Mouse (Mus musculus) limb, embryonic 11.5 days (tissue): ENCODE measurements around the gene Inpp5k. TPM values are rescaled to one million over a fixed set of nuclear protein-coding genes. Genes with fewer than 3 reads are reported as not detected.
"Not testable (repeated sequence)": the region's sequence is repeated elsewhere in the genome, so short reads cannot be mapped to it uniquely, and the experiment has no call there.

Experiments used
- ATAC-seq: fragments of 200-750 bp; cut with Nextera tagmentation; 2 replicates; pipeline ENCODE4 v1.8.0; 2017; ENCODE audit warnings: low read depth; ENCODE audit not compliant: insufficient number of reproducible peaks, low FRiP score, low TSS enrichment
- DNase-seq: peaks from one replicate; pipeline ENCODE4 v3.0.0-alpha.2; 2015; ENCODE audit warnings: low spot score
- H3K27ac ChIP-seq: fragments of 300-500 bp; sonication (generic); replicated peaks from 2 replicates; pipeline ENCODE4 v1.5.1; 2014; ENCODE audit warnings: low read depth, mild to moderate bottlenecking, low read length
- H3K27me3 ChIP-seq: fragments of 300-500 bp; sonication (generic); 2 replicates; pipeline ENCODE4 v1.6.1; 2014; ENCODE audit warnings: mild to moderate bottlenecking, low read length, mixed read lengths; ENCODE audit not compliant: control insufficient read depth, insufficient read depth
- H3K36me3 ChIP-seq: fragments of 300-500 bp; sonication (generic); 2 replicates; pipeline ENCODE4 v1.6.1; 2014; ENCODE audit warnings: mild to moderate bottlenecking, low read length, moderate library complexity, mixed read lengths; ENCODE audit not compliant: control insufficient read depth, insufficient read depth
- H3K4me1 ChIP-seq: fragments of 300-500 bp; sonication (generic); 2 replicates; pipeline ENCODE4 v1.6.1; 2014; ENCODE audit warnings: low read length, mixed read lengths; ENCODE audit not compliant: control insufficient read depth, insufficient read depth
- H3K4me2 ChIP-seq: fragments of 300-500 bp; sonication (generic); 2 replicates; pipeline ENCODE4 v1.6.1; 2014; ENCODE audit warnings: low read depth, mild to moderate bottlenecking, moderate library complexity; ENCODE audit not compliant: severe bottlenecking
- H3K4me3 ChIP-seq: fragments of 300-500 bp; sonication (generic); 2 replicates; pipeline ENCODE4 v1.5.1; 2014; ENCODE audit warnings: low read depth, low read length
- H3K9ac ChIP-seq: fragments of 300-500 bp; sonication (generic); 2 replicates; pipeline ENCODE4 v1.6.1; 2014; ENCODE audit warnings: mild to moderate bottlenecking, low read length
- H3K9me3 ChIP-seq: fragments of 300-500 bp; sonication (generic); 2 replicates; pipeline ENCODE4 v1.6.1; 2016; ENCODE audit warnings: low read length; ENCODE audit not compliant: control insufficient read depth
- WGBS: fragments of 180-500 bp; shearing (Covaris S2); extraction: QIAGEN DNeasy Blood & Tissue Kit; methylation state at CpG from one replicate; pipeline ENCODE4 v1.1.7; 2014; 5-methylcytosine and 5-hydroxymethylcytosine counted together
- polyA plus RNA-seq: library from polyadenylated mRNA; unstranded; fragments of >200 nt; fragmentation: Nextera tagmentation; extraction: Ambion mirVana; gene quantifications from 2 replicates; pipeline ENCODE4 v1.2.1, GENCODE M21; 2014

Inpp5k gene
- polyA plus RNA-seq, 1 experiment from 2014 or later: 18.5 TPM

GRCm38 (mm10) chr11:75592612-75593011 lies 38.2 kb upstream of the Inpp5k start:
- no peak overlapping the region for H3K9ac ChIP-seq
- H3K4me1 ChIP-seq: peaks cover 12% of the 10 kb centered on the region
- peaks cover 2% of the 10 kb centered on the region; the same call in 1 of the 2 replicates for H3K36me3 ChIP-seq
- no peak overlapping the region for H3K4me3 ChIP-seq
- no peak overlapping the region for H3K4me2 ChIP-seq
- 83% methylated on average over 5 of the region's 5 CpGs for WGBS
- H3K9me3 ChIP-seq: no peaks in the 10 kb centered on the region
- H3K27ac ChIP-seq: no peak overlapping the region
- H3K27me3 ChIP-seq: no peaks in the 10 kb centered on the region
- DNase-seq (no peak), ATAC-seq (no peak)

GRCm38 (mm10) chr11:75594431-75594830 lies 36.4 kb upstream of the Inpp5k start:
- WGBS: 84% methylated on average over 9 of the region's 9 CpGs

GRCm38 (mm10) chr11:75595404-75595803 lies 35.4 kb upstream of the Inpp5k start:
- no peak for DNase-seq
- Histone ChIP-seq H3K36me3 (peaks cover 4% of the 10 kb centered on the region), H3K4me3 (no peak overlapping the region), H3K9me3 (no peaks in the 10 kb centered on the region), H3K9ac (no peak overlapping the region), H3K4me2 (no peak overlapping the region), H3K27ac (no peak overlapping the region), H3K4me1 (no peaks in the 10 kb centered on the region), H3K27me3 (no peaks in the 10 kb centered on the region)
- ATAC-seq: no peak
- 84% methylated on average over 2 of the region's 2 CpGs for WGBS

More at GRCm38 (mm10) chr11:75594431-75594830, 36.4 kb upstream of the Inpp5k start:
- ATAC-seq: no peak
- DNase-seq: no peak
- H3K4me1 ChIP-seq: 0 out of 2 replicates have a peak, but pooled peaks cover 2% of the 10 kb centered on the region
- H3K9me3 ChIP-seq: no peaks in the 10 kb centered on the region
- no peak overlapping the region for H3K9ac ChIP-seq
- no peak overlapping the region for H3K27ac ChIP-seq
- no peaks in the 10 kb centered on the region for H3K27me3 ChIP-seq
- no peak overlapping the region for H3K4me2 ChIP-seq
- H3K36me3 ChIP-seq: peaks cover 4% of the 10 kb centered on the region
- H3K4me3 ChIP-seq: no peak overlapping the region

GRCm38 (mm10) chr11:75595816-75596215 lies 35.0 kb upstream of the Inpp5k start:
- Histone ChIP-seq H3K4me2 (no peak overlapping the region), H3K36me3 (peaks cover 8% of the 10 kb centered on the region), H3K9me3 (no peaks in the 10 kb centered on the region), H3K27me3 (no peaks in the 10 kb centered on the region), H3K27ac (no peak overlapping the region), H3K4me3 (no peak overlapping the region), H3K4me1 (no peaks in the 10 kb centered on the region), H3K9ac (no peak overlapping the region)
- 88% methylated on average over 7 of the region's 7 CpGs for WGBS
- ATAC-seq (no peak), DNase-seq (no peak)

GRCm38 (mm10) chr11:75596726-75597255 lies 34.0 kb upstream of the Inpp5k start:
- H3K4me3 ChIP-seq: no peak overlapping the region
- no peak overlapping the region for H3K9ac ChIP-seq
- H3K27ac ChIP-seq: no peak overlapping the region
- H3K9me3 ChIP-seq: no peaks in the 10 kb centered on the region
- 85% methylated on average over 3 of the region's 3 CpGs for WGBS
- ATAC-seq (no peak), DNase-seq (no peak)
- H3K4me2 ChIP-seq: no peak overlapping the region
- peaks cover 12% of the 10 kb centered on the region for H3K36me3 ChIP-seq
- H3K27me3 ChIP-seq: no peaks in the 10 kb centered on the region
- no peaks in the 10 kb centered on the region for H3K4me1 ChIP-seq

- Histone ChIP-seq H3K9ac (no peak overlapping the region), H3K27me3 (no peaks in the 10 kb centered on the region), H3K4me1 (no peaks in the 10 kb centered on the region), H3K9me3 (no peaks in the 10 kb centered on the region), H3K4me3 (no peak overlapping the region), H3K4me2 (no peak overlapping the region), H3K27ac (no peak overlapping the region), H3K36me3 (peaks cover 12% of the 10 kb centered on the region)
- ATAC-seq: no peak
- no peak for DNase-seq
- 95% methylated on average over 6 of the region's 6 CpGs for WGBS
Observed at GRCm38 (mm10) chr11:75598004-75598403, 32.8 kb upstream of the Inpp5k start.

GRCm38 (mm10) chr11:75599802-75600201 lies 31.0 kb upstream of the Inpp5k start:
- not testable (repeated sequence) for DNase-seq, H3K9me3 ChIP-seq, ATAC-seq, H3K4me1 ChIP-seq, H3K4me2 ChIP-seq, H3K9ac ChIP-seq, H3K4me3 ChIP-seq, H3K27me3 ChIP-seq, H3K36me3 ChIP-seq, H3K27ac ChIP-seq
- 93% methylated on average over 16 of the region's 17 CpGs for WGBS

- H3K4me1 ChIP-seq: no peaks in the 10 kb centered on the region
- no peaks in the 10 kb centered on the region for H3K9me3 ChIP-seq
- WGBS: 94% methylated on average over 5 of the region's 5 CpGs
- H3K4me2 ChIP-seq: no peak overlapping the region
- DNase-seq: no peak
- no peak overlapping the region for H3K9ac ChIP-seq
- no peaks in the 10 kb centered on the region for H3K27me3 ChIP-seq
- no peak overlapping the region for H3K27ac ChIP-seq
- H3K36me3 ChIP-seq: peaks cover 17% of the 10 kb centered on the region
- H3K4me3 ChIP-seq: no peak overlapping the region
- no peak for ATAC-seq
Observed at GRCm38 (mm10) chr11:75604826-75605225, 26.0 kb upstream of the Inpp5k start.

- H3K27ac ChIP-seq: no peak overlapping the region
- H3K4me1 ChIP-seq: no peaks in the 10 kb centered on the region
- ATAC-seq (no peak), DNase-seq (no peak)
- H3K4me3 ChIP-seq: no peak overlapping the region
- no peak overlapping the region for H3K4me2 ChIP-seq
- H3K9me3 ChIP-seq: no peaks in the 10 kb centered on the region
- no peaks in the 10 kb centered on the region for H3K27me3 ChIP-seq
- WGBS: 54% methylated on average over 1 of the region's 1 CpGs
- peaks cover 17% of the 10 kb centered on the region for H3K36me3 ChIP-seq
- no peak overlapping the region for H3K9ac ChIP-seq
Observed at GRCm38 (mm10) chr11:75605318-75605717, 25.5 kb upstream of the Inpp5k start.
